Mouse (Mus musculus) CH12.LX (cell line): Measurements from ENCODE around the gene Ptpn14.

Experiments used
- BHLHE40 ChIP-seq: IDR thresholded peaks from 2 replicates; pipeline ENCODE4 v1.6.1; 2011; ENCODE audit warnings: mild to moderate bottlenecking, low read depth, low read length, improper control_type of control experiment
- CTCF ChIP-seq, 2 experiments: IDR thresholded peaks in 1 of 2; conservative IDR thresholded peaks in 1 of 2; 2 replicates each; pipeline ENCODE4 v1.5.1; 2011 to 2012; ENCODE audit warnings: low read depth in 2 of 2, low read length in 2 of 2, improper control_type of control experiment in 1 of 2, inconsistent platforms in 1 of 2, mild to moderate bottlenecking in 1 of 2, moderate library complexity in 1 of 2
- POLR2A ChIP-seq: IDR thresholded peaks from 2 replicates; pipeline ENCODE4 v1.6.1; 2011; ENCODE audit warnings: low read depth, mild to moderate bottlenecking, improper control_type of control experiment, low read length
- POLR2AphosphoS2 ChIP-seq: IDR thresholded peaks from 2 replicates; pipeline ENCODE4 v1.6.1; 2011; ENCODE audit warnings: low read depth, low read length, improper control_type of control experiment
- TCF12 ChIP-seq: IDR thresholded peaks from 2 replicates; pipeline ENCODE4 v1.6.1; 2014; ENCODE audit warnings: low read depth, mild to moderate bottlenecking, inconsistent platforms, low read length, improper control_type of control experiment

GRCm38 (mm10) chr1:189755072-189755471 is 27.0 kb downstream of the Ptpn14 start:
- TF ChIP-seq TCF12 (no peak), POLR2AphosphoS2 (no peak), BHLHE40 (no peak), CTCF (conservative IDR thresholded peaks at IDR 0.05 in 1 of 2, IDR thresholded peaks at IDR 0.05 in 1 of 2; ENCODE audit: low read depth in 2 of 2, low read length in 2 of 2) (no peak), POLR2A (no peak)
